Mouse (Mus musculus) kidney, adult 8-10 months (tissue): Measurements from ENCODE around the gene Fam13c.

ENCODE experiments used
- DNase-seq, 2 experiments: peaks; one replicate each; pipeline ENCODE4 v3.0.0; 2022

The Fam13c gene

GRCm38 (mm10) chr10:70465638-70466037 lies 25.4 kb downstream of the Fam13c start:
- no peak for DNase-seq

DNA sequence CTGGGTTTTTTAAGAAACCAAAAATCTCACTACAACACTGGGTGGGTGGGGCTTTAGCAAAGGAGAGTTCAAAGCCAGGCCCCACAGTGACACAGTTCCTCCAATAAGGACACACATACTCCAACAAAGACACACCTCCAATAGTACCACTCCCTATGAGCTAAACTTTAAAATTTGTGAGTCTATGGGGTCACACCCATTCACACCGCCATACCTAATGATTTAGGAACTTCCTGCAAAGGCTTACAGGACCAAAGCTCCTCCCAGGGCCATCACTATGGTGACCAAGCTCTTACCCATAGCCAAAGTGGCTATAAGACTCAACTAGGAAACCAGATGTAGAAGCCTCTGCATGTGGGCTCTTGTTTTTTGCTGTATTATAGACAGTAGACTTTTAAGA lies 30.6 kb downstream of the Fam13c start:
- no peak for DNase-seq

- DNase-seq: no peak
Measured at GRCm38 (mm10) chr10:70477741-70478145, 37.5 kb downstream of the Fam13c start.

GRCm38 (mm10) chr10:70483736-70484135 lies 43.5 kb downstream of the Fam13c start:
- no peak for DNase-seq

GRCm38 (mm10) chr10:70484568-70485286 lies 44.4 kb downstream of the Fam13c start:
- DNase-seq: no peak

- no peak for DNase-seq
Measured at GRCm38 (mm10) chr10:70485287-70485612, 45.0 kb downstream of the Fam13c start.

- DNase-seq: no peak
Measured at GRCm38 (mm10) chr10:70486651-70487050, 46.4 kb downstream of the Fam13c start.

- no peak for DNase-seq
Measured at GRCm38 (mm10) chr10:70493891-70494290, 53.6 kb downstream of the Fam13c start.

DNA sequence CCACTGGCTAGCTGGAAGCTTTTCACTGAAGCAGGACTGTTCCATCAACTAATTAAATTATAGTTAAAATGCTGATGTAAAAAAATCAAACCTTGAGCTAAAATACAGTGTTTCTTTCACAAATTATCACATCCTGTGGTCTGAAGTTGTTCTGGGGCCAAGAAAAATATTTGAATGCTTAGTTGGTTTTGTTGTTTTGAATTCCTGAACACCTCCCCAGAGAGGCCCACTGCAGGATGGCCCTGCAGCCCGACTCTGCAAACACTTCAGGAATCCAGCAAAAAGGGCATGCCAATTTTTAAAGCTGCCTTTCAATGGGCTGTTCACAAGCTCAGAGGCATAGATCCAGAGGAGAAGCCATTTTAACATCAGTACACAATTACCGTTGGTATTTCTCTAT lies 54.2 kb downstream of the Fam13c start:
- DNase-seq: peak in 1 of 2 experiments; percentile 22

DNA sequence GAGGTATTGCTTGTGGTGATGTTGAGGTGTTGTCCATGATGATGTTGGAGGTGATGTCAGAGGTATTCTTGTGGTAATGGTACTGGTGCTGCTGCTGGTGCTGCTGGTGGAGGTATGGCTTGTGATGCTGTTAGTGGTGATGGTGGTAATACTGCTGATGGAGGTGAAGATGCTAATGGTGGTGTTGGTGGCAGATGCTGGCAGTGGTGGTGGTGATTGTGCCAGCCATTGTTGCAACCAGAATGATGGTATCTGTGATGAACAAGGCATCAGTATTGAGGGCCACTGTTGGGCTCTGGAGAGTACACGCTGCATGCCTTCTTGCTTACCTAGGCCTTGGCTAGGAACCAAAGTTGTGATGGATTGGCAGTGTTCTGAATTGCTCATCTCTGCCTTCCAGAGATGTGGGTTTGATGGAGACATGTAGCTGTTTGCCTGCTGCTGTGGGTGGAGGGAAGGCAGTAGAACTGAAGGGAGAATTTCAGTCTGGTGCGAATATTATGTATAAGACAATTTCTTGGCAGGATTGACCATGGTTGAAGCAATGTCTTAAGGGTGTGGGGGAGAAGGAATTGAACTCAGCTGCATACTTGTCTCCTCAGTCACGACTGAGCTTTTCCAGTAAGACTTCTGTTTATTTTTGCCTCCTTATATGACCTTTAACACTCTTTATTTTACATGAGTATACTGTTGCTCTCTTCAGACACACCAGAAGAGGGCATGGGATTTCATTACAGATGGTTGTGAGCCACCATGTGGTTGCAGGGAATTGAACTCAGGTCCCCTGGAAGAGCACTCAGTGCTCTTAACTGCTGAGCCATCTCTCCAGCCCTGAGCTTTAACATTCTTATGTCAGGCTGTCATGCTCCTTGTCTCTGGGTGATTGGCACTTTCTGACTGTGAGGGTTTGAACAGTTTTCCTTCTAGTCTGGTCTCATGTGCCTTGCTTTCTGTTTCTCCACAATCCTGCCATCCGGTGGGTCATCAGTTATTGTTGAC lies 55.1 kb downstream of the Fam13c start:
- no peak for DNase-seq

- DNase-seq: peak; percentile 15 to 20
Measured at GRCm38 (mm10) chr10:70496938-70497337, 56.7 kb downstream of the Fam13c start.

DNA sequence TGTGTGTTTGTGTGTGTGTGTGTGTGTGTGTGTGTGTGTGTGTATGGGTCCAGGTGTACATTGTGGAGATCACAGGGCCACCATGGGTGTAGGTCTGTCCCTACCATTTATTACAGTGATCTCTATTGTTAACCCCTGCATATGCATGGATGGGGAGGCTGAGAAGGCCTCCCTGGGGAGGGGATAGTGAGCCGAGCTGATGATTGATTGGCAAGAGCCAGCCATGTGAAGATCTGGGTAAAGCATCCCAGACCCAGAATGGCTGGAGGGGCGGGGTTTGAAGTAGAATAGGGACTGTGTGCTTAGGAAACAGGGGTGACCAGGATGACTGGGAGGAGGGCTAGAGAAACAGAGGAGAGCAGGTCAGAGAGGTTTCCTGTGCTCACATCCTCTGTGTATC lies 58.0 kb downstream of the Fam13c start:
- DNase-seq: no peak

GRCm38 (mm10) chr10:70499246-70499645 lies 59.0 kb downstream of the Fam13c start:
- DNase-seq: no peak

- DNase-seq: no peak
Measured at GRCm38 (mm10) chr10:70504871-70505270, 64.6 kb downstream of the Fam13c start.

GRCm38 (mm10) chr10:70505395-70505794 lies 65.1 kb downstream of the Fam13c start:
- DNase-seq: no peak

DNA sequence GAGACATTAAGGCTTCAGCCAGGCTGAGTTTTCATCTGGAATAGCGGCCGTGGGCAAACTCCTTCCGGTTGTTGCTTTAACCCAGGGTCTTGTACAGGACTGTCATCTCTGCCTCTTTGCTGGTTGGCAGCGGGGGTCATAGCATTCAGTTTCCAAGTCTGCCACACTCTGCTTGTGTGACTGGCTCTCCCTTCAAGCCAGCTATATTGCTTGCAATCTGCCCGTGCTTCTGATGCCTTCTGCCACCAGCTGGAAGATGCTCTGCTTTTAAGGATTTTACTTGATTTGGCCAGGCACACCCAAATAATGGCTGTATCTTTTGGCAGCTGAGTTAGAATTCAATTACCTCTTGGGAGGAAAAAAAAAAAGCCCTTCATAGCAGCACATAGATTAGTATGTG lies 65.6 kb downstream of the Fam13c start:
- no peak for DNase-seq

GRCm38 (mm10) chr10:70506499-70507168 lies 66.4 kb downstream of the Fam13c start:
- peak in 1 of 2 experiments; percentile 14 for DNase-seq

DNA sequence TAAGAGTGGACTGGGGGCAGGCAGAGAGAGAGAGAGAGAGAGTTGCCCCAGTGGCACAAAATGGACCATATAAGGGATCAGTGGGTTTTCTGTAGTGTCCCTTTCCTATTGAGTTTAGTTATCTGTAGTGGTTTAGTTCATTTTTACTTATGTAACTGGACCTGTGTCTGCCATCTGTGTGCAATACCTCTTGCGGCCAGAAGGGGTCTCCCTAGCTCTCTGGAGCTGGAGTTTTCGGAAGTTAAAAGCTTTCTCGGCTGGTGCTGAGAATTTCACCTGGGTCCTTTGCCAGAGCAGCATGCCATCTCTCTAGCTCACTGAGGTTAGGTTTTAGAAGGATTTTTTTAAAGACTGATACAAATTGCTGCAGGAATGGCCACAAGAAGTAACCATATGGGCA lies 67.6 kb downstream of the Fam13c start:
- DNase-seq: no peak

- DNase-seq: no peak
Measured at GRCm38 (mm10) chr10:70514848-70515247, 74.6 kb downstream of the Fam13c start.

DNA sequence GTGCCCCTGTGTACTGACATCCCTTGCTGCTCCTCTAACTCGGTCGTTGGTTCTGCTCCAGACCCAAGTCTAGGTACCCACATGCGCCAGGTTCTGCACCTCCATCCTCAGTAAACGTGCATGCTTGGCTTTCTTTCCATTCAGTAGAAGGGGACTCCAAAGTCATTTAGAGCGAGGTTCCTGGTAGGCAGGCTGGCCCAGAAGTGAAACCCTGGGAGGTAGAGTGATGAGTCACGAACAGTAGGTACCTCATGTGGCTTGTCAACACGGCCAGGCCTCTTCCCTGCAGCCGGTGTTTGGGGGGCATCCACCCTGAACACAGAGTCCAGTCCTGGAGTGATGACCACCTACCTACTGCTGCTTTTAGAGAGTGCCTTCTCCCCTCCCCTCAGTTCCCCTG lies 76.4 kb downstream of the Fam13c start:
- no peak for DNase-seq

- DNase-seq: no peak
Measured at GRCm38 (mm10) chr10:70519640-70520099, 79.4 kb downstream of the Fam13c start.

GRCm38 (mm10) chr10:70520143-70521131 lies 80.2 kb downstream of the Fam13c start:
- DNase-seq: no peak
